Mouse (Mus musculus) effector memory CD4-positive, alpha-beta T cell, adult 5 months (primary cell): ENCODE measurements around the gene Nop2. TPM values are rescaled to one million over a fixed set of nuclear protein-coding genes. Genes with fewer than 3 reads are reported as not detected.

ENCODE experiments used
- polyA plus RNA-seq: library from polyadenylated mRNA; unstranded; fragments of 100-300 nt; shearing (Covaris generic); gene quantifications from one replicate; pipeline ENCODE4 v1.2.1, GENCODE M21; 2017

Nop2 gene
- 26.2 TPM for polyA plus RNA-seq

GRCm38 (mm10) chr6:125131302-125132156, at the start of gene Nop2:
Gene Nop2 (plus strand): TSS chr6:125131909.

DNA sequence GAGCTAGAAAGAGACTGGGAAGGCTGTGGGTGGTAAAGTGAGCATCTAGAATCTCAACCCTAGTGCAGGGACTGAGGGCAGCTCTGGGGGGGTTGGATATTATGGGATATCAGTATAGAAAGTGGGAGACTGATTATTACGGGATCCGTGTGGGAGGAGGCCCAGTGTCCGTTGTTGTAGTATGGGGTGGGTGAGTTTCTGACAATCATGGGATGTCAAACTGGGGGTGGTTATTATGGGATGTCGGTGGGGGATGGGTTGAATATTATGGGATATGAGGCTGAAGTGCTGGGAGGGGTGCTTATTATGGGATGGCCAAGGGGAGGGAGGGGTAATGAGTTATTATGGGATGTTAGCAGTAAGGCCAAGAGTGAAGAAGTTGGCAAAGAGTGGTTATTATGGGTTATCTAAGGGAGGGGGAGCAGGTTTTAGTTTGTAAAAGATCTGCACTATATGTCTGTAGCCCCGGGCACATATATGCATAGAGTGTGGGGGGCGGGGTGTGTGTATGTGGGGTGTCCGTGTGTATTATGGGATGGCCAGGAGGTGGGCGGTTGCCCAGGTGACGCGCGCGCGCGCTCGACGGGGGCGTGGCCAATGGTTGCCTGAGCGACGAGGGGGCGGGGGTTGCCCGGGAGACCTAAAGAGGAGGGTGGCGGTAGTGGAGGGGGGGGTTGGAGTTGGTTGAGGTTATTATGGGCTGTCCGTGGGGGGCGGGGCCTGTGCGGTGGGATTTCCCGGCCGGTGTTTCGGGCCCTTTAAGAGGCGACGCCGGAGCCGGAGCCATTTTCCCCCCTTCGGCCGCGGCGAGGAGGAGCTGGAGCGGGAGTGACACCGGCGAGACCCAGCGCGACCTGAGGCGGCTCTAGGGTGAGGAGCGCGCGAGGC, 36.1 kb upstream of the Nop2 start, which contains the start of gene Chd4:
Gene Chd4 (plus strand): TSS at position 591 of the 888 bp plus-strand sequence.

DNA sequence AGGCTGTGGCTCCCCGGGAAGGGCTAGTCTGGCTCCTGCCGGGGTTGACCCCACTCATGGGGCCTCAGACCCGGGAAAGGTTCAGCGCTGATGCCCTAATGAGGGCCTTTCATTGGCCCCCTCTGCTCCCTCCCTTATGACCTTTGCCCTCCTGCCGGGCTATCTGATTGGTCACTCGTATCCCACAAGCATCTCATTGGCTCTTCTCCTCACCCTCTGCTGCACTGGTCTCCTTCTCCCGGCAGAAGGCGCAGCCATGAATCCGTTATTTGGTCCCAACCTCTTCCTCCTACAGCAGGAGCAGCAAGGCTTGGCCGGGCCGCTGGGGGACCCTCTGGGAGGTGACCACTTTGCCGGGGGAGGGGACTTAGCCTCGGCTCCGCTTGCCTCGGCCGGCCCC, 13.3 kb downstream of the Nop2 start, which contains the start of gene Iffo1:
Gene Iffo1 (plus strand): TSS at position 241 of the 400 bp plus-strand sequence.

DNA sequence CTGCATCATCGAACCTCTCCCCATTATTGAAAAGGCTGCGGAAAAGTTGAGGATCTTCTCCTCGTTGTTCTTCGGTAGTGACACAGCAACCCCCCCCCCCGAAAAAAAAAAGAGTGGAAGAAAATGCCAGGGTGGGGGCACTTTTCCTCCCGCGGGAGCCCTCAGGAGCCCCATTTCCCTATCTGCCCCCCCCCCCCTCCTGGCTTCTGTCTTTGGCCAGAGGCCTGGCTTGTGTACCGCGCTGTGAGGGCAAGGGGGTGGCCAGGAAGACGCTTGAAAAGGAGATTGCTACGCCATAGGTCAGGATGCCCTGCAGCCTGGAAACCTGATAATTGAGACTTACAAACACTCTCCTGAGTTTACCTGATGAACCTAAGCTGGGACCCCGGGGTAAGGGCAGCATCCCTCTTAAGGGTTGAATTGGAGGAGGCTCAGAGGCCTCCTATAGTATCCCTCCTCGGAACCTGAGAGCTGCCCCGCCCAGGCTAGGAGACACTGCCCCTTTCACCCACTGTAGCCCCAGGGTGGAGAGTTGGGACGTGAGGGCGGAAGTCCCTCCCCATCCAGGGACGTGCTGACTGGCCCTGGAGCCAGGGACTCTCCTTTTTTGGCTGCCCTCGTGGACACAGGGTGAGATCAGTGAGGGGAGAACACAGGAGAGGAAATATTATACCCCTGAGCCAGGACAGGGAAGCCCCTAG, 34.5 kb downstream of the Nop2 start, which contains the start of gene Gapdh:
Gene Gapdh (minus strand): TSS at position 417 of the 701 bp plus-strand sequence.

GRCm38 (mm10) chr6:125191332-125192015, 59.8 kb downstream of the Nop2 start, which contains the start of the genes Ncapd2 and Mrpl51:
Gene Ncapd2 (minus strand): TSS chr6:125191701.
Gene Mrpl51 (plus strand): TSS chr6:125191801.

Other genes starting within 250 kb of the Nop2 start
- 653 TPM for gene Cd4, start 243.7 kb upstream of the Nop2 start, polyA plus RNA-seq
- 0.87 TPM for gene Lag3, start 220.2 kb upstream of the Nop2 start, polyA plus RNA-seq
- gene Ptms, start 211.8 kb upstream of the Nop2 start, polyA plus RNA-seq = 4.7 TPM
- gene Mlf2, start 200.5 kb upstream of the Nop2 start, polyA plus RNA-seq = 116 TPM
- gene Cops7a, start 166.4 kb upstream of the Nop2 start, polyA plus RNA-seq = 39.3 TPM
- gene Pianp, start 135.2 kb upstream of the Nop2 start, polyA plus RNA-seq = 0.96 TPM
- 60.2 TPM for gene Zfp384, start 122.8 kb upstream of the Nop2 start, polyA plus RNA-seq
- 54.7 TPM for gene Ing4, start 92.1 kb upstream of the Nop2 start, polyA plus RNA-seq
- gene Acrbp, start 82.2 kb upstream of the Nop2 start, polyA plus RNA-seq = 6.5 TPM
- 10.5 TPM for gene Lpar5, start 64.0 kb upstream of the Nop2 start, polyA plus RNA-seq
- gene Chd4, start 35.9 kb upstream of the Nop2 start, polyA plus RNA-seq = 52.2 TPM
- 17.8 TPM for gene Iffo1, start 13.3 kb downstream of the Nop2 start, polyA plus RNA-seq
- 398 TPM for gene Gapdh, start 34.6 kb downstream of the Nop2 start, polyA plus RNA-seq
- 19.4 TPM for gene Ncapd2, start 59.8 kb downstream of the Nop2 start, polyA plus RNA-seq
- 47.7 TPM for gene Mrpl51, start 59.9 kb downstream of the Nop2 start, polyA plus RNA-seq
- gene Vamp1, start 83.6 kb downstream of the Nop2 start, polyA plus RNA-seq = 39.1 TPM
- gene Tapbpl, start 100.0 kb downstream of the Nop2 start, polyA plus RNA-seq = 85.2 TPM
- gene Cd27, start 105.1 kb downstream of the Nop2 start, polyA plus RNA-seq = 391 TPM
- gene Tuba3a, start 154.1 kb downstream of the Nop2 start, polyA plus RNA-seq = 1.7 TPM
- not detected for gene Ltbr, start 182.0 kb downstream of the Nop2 start, polyA plus RNA-seq
- gene Scnn1a, start 188.8 kb downstream of the Nop2 start, polyA plus RNA-seq = 0.10 TPM
- 33.9 TPM for gene Tnfrsf1a, start 217.5 kb downstream of the Nop2 start, polyA plus RNA-seq
- gene Plekhg6, start 248.9 kb downstream of the Nop2 start, polyA plus RNA-seq = not detected